Mouse (Mus musculus) erythroblast, embryonic 14.5 days (primary cell): ENCODE data around the gene Tmed10.

Source experiments
- GATA1 ChIP-seq: IDR thresholded peaks from 2 replicates; pipeline ENCODE4 v1.6.1; 2012; ENCODE audit warnings: low read length, inconsistent platforms, mixed read lengths
- TAL1 ChIP-seq: IDR thresholded peaks from 3 replicates; pipeline ENCODE4 v1.6.1; 2012; ENCODE audit warnings: low read length, inconsistent platforms, mixed read lengths

DNA sequence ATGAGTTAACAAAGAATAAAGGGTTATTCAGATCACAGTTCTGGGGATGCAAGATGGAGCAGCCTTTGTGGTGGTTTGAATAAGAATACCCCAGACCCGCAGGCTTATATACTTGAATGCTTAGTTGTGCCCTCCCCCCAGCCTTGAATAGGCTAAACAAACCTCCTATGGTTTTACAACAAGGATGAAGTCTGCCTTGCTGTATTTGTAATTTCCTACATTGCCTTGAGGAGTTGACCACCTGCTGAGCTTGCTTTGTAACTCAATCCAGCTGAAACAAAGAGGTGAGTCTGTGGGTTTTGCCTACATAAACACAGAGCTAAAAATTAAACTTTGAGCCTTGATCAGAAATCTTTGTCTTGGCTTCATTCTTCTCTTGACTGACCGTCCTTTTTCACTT, 36.5 kb upstream of the Tmed10 start:
- TF ChIP-seq GATA1 = no peak
- no peak for TF ChIP-seq TAL1
